22 mouse cellular contexts compared by ENCODE assay signal in the genomic region with DNA sequence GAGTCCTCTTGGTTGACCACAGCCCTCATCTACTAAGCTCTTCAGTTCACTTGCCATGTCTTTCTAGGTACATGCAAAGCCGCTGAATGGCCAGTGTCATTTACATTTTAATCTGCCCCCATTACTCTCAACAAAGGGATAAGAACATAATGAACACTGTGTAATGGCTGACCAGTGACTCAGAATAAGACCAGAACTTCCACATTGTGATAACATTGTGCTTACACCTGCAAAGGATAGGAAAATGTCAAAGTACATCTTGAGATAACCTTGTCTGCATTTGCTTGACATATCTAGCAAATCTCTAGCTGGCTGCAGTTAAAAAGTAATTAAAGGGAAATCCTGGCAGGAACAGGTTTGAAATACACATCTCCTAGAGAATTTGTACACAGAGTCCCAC.
DNase-seq lines count a peak whose midpoint lies in the region; ATAC-seq and TF ChIP-seq lines count a peak whose summit lies in the region.
"Had no signal": no experiment of that assay in that cellular context is flagged by ENCODE, and none has a peak within 500 bp of the region (broad histone marks: within the 10 kb centered on the region; RNA-seq: fewer than 3 reads in every experiment).

No protein-coding gene starts in this region.

- DNase-seq in cerebellum, adult 11-12 months, result no peak
- no peak for DNase-seq in thymus, adult 18-20 months
- DNase-seq in heart, adult 11 months, result no peak
- no peak for DNase-seq in left cerebral cortex, adult 8-10 months (ENCODE audit: low spot score in 2 of 2)
- DNase-seq: adrenal gland, adult 2 months; adrenal gland, adult 8-10 months; adrenal gland, postnatal 10 days; adrenal gland, postnatal 14 days; adrenal gland, postnatal 25 days; adrenal gland, postnatal 36 days; B cell, adult 2 months; cerebellum, adult 11 months; cerebellum, adult 18-20 months had no signal

- no peak for TF ChIP-seq CTCF in intestine, postnatal 0 days (IDR thresholded peaks at IDR 0.05; ENCODE audit: low read depth)
- no peak for TF ChIP-seq CTCF in small intestine, adult 2 months (IDR thresholded peaks at IDR 0.05; ENCODE audit: extremely low read depth, insufficient read length, insufficient replicate concordance, low read depth, low read length)

- H3K36me3 ChIP-seq in intestine, embryonic 15.5 days, result no peaks in the 10 kb centered on the region
- no peaks in the 10 kb centered on the region for H3K36me3 ChIP-seq in intestine, embryonic 16.5 days (ENCODE audit: control insufficient read depth, insufficient read depth, low read length)
- H3K36me3 ChIP-seq in intestine, postnatal 0 days (ENCODE audit: control insufficient read depth, insufficient read depth), result no peaks in the 10 kb centered on the region
- H3K36me3 ChIP-seq in small intestine, adult 2 months (ENCODE audit: control insufficient read depth, insufficient read depth, low read length), result no peaks in the 10 kb centered on the region
- H3K36me3 ChIP-seq: G1E had no signal

- WGBS in intestine, embryonic 15.5 days, result 74% methylated on average over 1 of the region's 1 CpGs
- WGBS in intestine, embryonic 16.5 days, result 85% methylated on average over 1 of the region's 1 CpGs
- WGBS in intestine, postnatal 0 days, result 47% methylated on average over 1 of the region's 1 CpGs
- WGBS in small intestine, adult 2 months, result 29% methylated on average over 1 of the region's 1 CpGs

- TF ChIP-seq POLR2A in small intestine, adult 2 months (IDR thresholded peaks at IDR 0.05; ENCODE audit: low read depth, low read length), result no peak

- H3K4me1 ChIP-seq in intestine, embryonic 15.5 days (replicated peaks), result no peaks in the 10 kb centered on the region
- H3K4me1 ChIP-seq in intestine, embryonic 16.5 days (ENCODE audit: control insufficient read depth, insufficient read depth, low read length), result no peaks in the 10 kb centered on the region
- H3K4me1 ChIP-seq in intestine, postnatal 0 days (replicated peaks; ENCODE audit: control insufficient read depth, insufficient read depth, low read length), result no peaks in the 10 kb centered on the region
- peaks cover 6% of the 10 kb centered on the region; the same call in 1 of the 2 replicates for H3K4me1 ChIP-seq in small intestine, adult 2 months (ENCODE audit: control insufficient read depth, insufficient read depth, insufficient read length, low read length)

- peak; percentile 65 for ATAC-seq in intestine, embryonic 15.5 days
- ATAC-seq in intestine, embryonic 16.5 days, result peak; percentile 84
- ATAC-seq in intestine, postnatal 0 days, result peak; percentile 57
- ATAC-seq: activated CD4-positive, CD25-positive, alpha-beta regulatory T cell, adult 4 months; CD4-positive, CD25-positive, alpha-beta regulatory T cell, adult 4 months; Patski had no signal

- no peak overlapping the region for H3K9ac ChIP-seq in intestine, embryonic 15.5 days
- no peak overlapping the region for H3K9ac ChIP-seq in intestine, embryonic 16.5 days (ENCODE audit: low read depth, low read length)
- no peak overlapping the region for H3K9ac ChIP-seq in intestine, postnatal 0 days (ENCODE audit: low read depth, low read length)

- H3K4me2 ChIP-seq in intestine, embryonic 15.5 days (replicated peaks), result no peak overlapping the region
- no peak overlapping the region for H3K4me2 ChIP-seq in intestine, embryonic 16.5 days (ENCODE audit: low read depth, low read length)
- no peak overlapping the region for H3K4me2 ChIP-seq in intestine, postnatal 0 days (replicated peaks; ENCODE audit: low read depth)

- H3K27ac ChIP-seq in intestine, embryonic 15.5 days, result no peak overlapping the region
- H3K27ac ChIP-seq in intestine, embryonic 16.5 days (ENCODE audit: low read length), result no peak overlapping the region
- H3K27ac ChIP-seq in intestine, postnatal 0 days (ENCODE audit: low read depth, low read length), result no peak overlapping the region
- H3K27ac ChIP-seq in small intestine, adult 2 months (ENCODE audit: insufficient read depth, low read depth, low read length), result peak overlapping the region; percentile 61; the same call in 1 of the 2 replicates

- H3K4me3 ChIP-seq in intestine, embryonic 15.5 days (replicated peaks), result no peak overlapping the region
- no peak overlapping the region for H3K4me3 ChIP-seq in intestine, embryonic 16.5 days (ENCODE audit: low read length)
- no peak overlapping the region for H3K4me3 ChIP-seq in intestine, postnatal 0 days (ENCODE audit: low read depth, low read length)
- H3K4me3 ChIP-seq in small intestine, adult 2 months (ENCODE audit: low read depth, low read length), result no peak overlapping the region

- H3K27me3 ChIP-seq in intestine, embryonic 15.5 days (replicated peaks), result no peaks in the 10 kb centered on the region
- no peaks in the 10 kb centered on the region for H3K27me3 ChIP-seq in intestine, embryonic 16.5 days (replicated peaks; ENCODE audit: control insufficient read depth, insufficient read depth, low read length)
- no peaks in the 10 kb centered on the region for H3K27me3 ChIP-seq in intestine, postnatal 0 days (replicated peaks; ENCODE audit: control insufficient read depth, insufficient read depth, low read length)
- no peaks in the 10 kb centered on the region for H3K27me3 ChIP-seq in small intestine, adult 2 months (ENCODE audit: control insufficient read depth, insufficient read depth, low read length)
- H3K27me3 ChIP-seq: CH12.LX, Patski had no signal

- H3K9me3 ChIP-seq in intestine, embryonic 15.5 days, result no peaks in the 10 kb centered on the region
- no peaks in the 10 kb centered on the region for H3K9me3 ChIP-seq in intestine, embryonic 16.5 days (ENCODE audit: control insufficient read depth, low read length)
- no peaks in the 10 kb centered on the region for H3K9me3 ChIP-seq in intestine, postnatal 0 days (ENCODE audit: control insufficient read depth)
- H3K9me3 ChIP-seq: G1E had no signal
